In the genomic region with DNA sequence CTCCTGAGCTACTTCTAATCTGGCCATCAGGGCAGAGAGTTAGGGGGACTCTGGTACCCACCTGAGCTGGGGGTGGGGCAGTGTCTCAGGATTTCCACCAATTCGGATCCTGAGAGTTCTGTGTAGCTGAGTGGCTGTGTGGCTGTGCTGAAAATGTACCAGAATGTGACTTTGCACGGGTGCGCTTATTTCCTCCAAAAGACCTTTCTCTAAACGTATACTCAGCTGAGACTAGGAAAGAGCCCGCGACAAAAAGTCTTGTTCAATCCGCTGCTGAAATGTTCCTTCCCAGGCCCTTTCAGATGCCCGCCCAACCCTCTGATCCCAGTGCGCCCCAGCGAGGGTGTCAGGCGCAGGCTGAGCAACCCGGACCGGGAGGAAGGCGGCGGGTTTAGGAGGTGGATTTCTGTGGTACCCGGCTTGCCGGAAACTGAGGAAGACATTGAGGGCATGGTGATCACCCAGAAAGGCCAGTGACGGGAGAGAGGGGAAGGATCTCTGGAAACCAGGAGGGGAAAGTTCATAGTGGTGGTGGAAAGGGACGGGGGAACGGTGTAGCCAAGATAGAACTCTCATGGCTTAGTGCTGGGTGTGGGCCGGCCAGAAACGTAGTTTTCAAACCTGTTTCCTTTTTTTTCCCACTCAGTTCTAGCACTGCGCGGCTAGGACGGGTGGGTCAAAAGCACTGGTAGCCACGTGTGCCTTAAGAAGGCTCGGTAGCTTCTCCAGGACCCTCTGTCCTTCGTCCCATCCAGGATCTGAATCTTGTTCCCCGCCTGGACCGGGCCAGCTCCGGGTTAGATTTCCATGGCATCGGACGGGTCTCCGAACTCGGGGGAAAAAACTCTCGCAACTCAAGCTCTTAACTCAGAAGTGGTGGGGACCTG, we compare ENCODE assay signal across 7 mouse cellular contexts. TPM values are rescaled to one million over a fixed set of nuclear protein-coding genes. Genes with fewer than 3 reads are reported as not detected.
DNase-seq lines count a peak whose midpoint lies in the region; ATAC-seq and TF ChIP-seq lines count a peak whose summit lies in the region.

No protein-coding gene starts in this region.

- no peak for TF ChIP-seq POLR2A in testis, adult 2 months (IDR thresholded peaks at IDR 0.05; ENCODE audit: control insufficient read depth, low read depth, low read length)

- DNase-seq in testis, postnatal 14 days (ENCODE audit: low spot score): no peak
- DNase-seq in stomach, postnatal 0 days (ENCODE audit: low spot score): no peak
- DNase-seq in frontal cortex, postnatal 25 days (ENCODE audit: low spot score in 2 of 2): no peak
- no peak for DNase-seq in spleen, postnatal 14 days (ENCODE audit: low spot score in 2 of 2)

- peak overlapping the region; percentile 46 for H3K4me2 ChIP-seq in forebrain, embryonic 12.5 days
- H3K4me2 ChIP-seq in limb, embryonic 15.5 days: peak overlapping the region; percentile 68
- peak overlapping the region; percentile 57 for H3K4me2 ChIP-seq in stomach, postnatal 0 days (replicated peaks; ENCODE audit: low read depth)

- 1% methylated on average over 36 of the region's 36 CpGs for WGBS in forebrain, embryonic 12.5 days
- WGBS in limb, embryonic 15.5 days: 2% methylated on average over 36 of the region's 36 CpGs
- 3% methylated on average over 36 of the region's 36 CpGs for WGBS in stomach, postnatal 0 days

- H3K4me1 ChIP-seq in testis, adult 2 months (ENCODE audit: control insufficient read depth, insufficient read depth, low read length): peaks cover 8% of the 10 kb centered on the region
- H3K4me1 ChIP-seq in forebrain, embryonic 12.5 days: peaks cover 26% of the 10 kb centered on the region
- H3K4me1 ChIP-seq in limb, embryonic 15.5 days: peaks cover 44% of the 10 kb centered on the region
- peaks cover 2% of the 10 kb centered on the region; the same call in 1 of the 2 replicates for H3K4me1 ChIP-seq in stomach, postnatal 0 days (replicated peaks; ENCODE audit: control insufficient read depth, insufficient read depth)

- TF ChIP-seq EP300 in stomach, postnatal 0 days (optimal IDR thresholded peaks at IDR 0.05): no peak

- H3K36me3 ChIP-seq in testis, adult 2 months (ENCODE audit: control insufficient read depth, insufficient read depth, low read length): no peaks in the 10 kb centered on the region
- no peaks in the 10 kb centered on the region for H3K36me3 ChIP-seq in forebrain, embryonic 12.5 days (replicated peaks)
- no peaks in the 10 kb centered on the region for H3K36me3 ChIP-seq in limb, embryonic 15.5 days
- H3K36me3 ChIP-seq in stomach, postnatal 0 days (ENCODE audit: control insufficient read depth, insufficient read depth, low read length): no peaks in the 10 kb centered on the region

- H3K27me3 ChIP-seq in testis, adult 2 months (ENCODE audit: control insufficient read depth, insufficient read depth, low read length): peaks cover 3% of the 10 kb centered on the region
- peaks cover 95% of the 10 kb centered on the region for H3K27me3 ChIP-seq in forebrain, embryonic 12.5 days
- peaks cover 84% of the 10 kb centered on the region for H3K27me3 ChIP-seq in limb, embryonic 15.5 days
- H3K27me3 ChIP-seq in stomach, postnatal 0 days (ENCODE audit: control insufficient read depth, insufficient read depth, low read length): peaks cover 5% of the 10 kb centered on the region; the same call in 1 of the 2 replicates

- peak overlapping the region; percentile 17 for H3K4me3 ChIP-seq in testis, adult 2 months (ENCODE audit: control insufficient read depth, low read depth, low read length)
- peak overlapping the region; percentile 32 for H3K4me3 ChIP-seq in forebrain, embryonic 12.5 days (replicated peaks)
- peak overlapping the region; percentile 40 for H3K4me3 ChIP-seq in limb, embryonic 15.5 days
- H3K4me3 ChIP-seq in stomach, postnatal 0 days (ENCODE audit: low read depth, low read length): peak overlapping the region; percentile 45

- no peak overlapping the region for H3K27ac ChIP-seq in testis, adult 2 months (ENCODE audit: control insufficient read depth, insufficient read depth, low read depth, low read length)
- no peak overlapping the region for H3K27ac ChIP-seq in forebrain, embryonic 12.5 days
- no peak overlapping the region for H3K27ac ChIP-seq in limb, embryonic 15.5 days
- H3K27ac ChIP-seq in stomach, postnatal 0 days (replicated peaks): no peak overlapping the region; the same call in 1 of the 2 replicates

- no peak for ATAC-seq in forebrain, embryonic 12.5 days (ENCODE audit: low FRiP score)
- ATAC-seq in limb, embryonic 15.5 days (ENCODE audit: insufficient number of reproducible peaks, low FRiP score, low TSS enrichment, low read depth): no peak
- no peak for ATAC-seq in stomach, postnatal 0 days (ENCODE audit: low FRiP score, low TSS enrichment)

- no peaks in the 10 kb centered on the region for H3K9me3 ChIP-seq in forebrain, embryonic 12.5 days
- no peaks in the 10 kb centered on the region for H3K9me3 ChIP-seq in limb, embryonic 15.5 days
- H3K9me3 ChIP-seq in stomach, postnatal 0 days (ENCODE audit: control insufficient read depth, low read length): no peaks in the 10 kb centered on the region

- no peak overlapping the region for H3K9ac ChIP-seq in forebrain, embryonic 12.5 days
- H3K9ac ChIP-seq in limb, embryonic 15.5 days: peak overlapping the region; percentile 24; the same call in 1 of the 2 replicates
- H3K9ac ChIP-seq in stomach, postnatal 0 days (ENCODE audit: low read length): peak overlapping the region; percentile 61; the same call in 1 of the 2 replicates

- TF ChIP-seq CTCF in testis, adult 2 months (IDR thresholded peaks at IDR 0.05; ENCODE audit: control insufficient read depth, insufficient read depth, insufficient replicate concordance, low read depth, low read length): no peak
- TF ChIP-seq CTCF in stomach, postnatal 0 days (IDR thresholded peaks at IDR 0.05; ENCODE audit: low read depth): no peak

RNA-seq across cellular contexts. Expression of gene Sp6, which starts 4.7 kb away (rescaled TPM):
- 0.22 and 0.32 TPM in 2 replicates for polyA plus RNA-seq in testis, adult 2 months (2012; rRNA removed)
- polyA plus RNA-seq in forebrain, embryonic 12.5 days (2016; fragmentation: Nextera tagmentation; extraction: Ambion mirVana): 0.26 and 0.51 TPM in 2 replicates
- 27.1 and 30.4 TPM in 2 replicates for polyA plus RNA-seq in limb, embryonic 15.5 days (2015; fragmentation: Nextera tagmentation; extraction: Ambion mirVana)
- polyA plus RNA-seq in stomach, postnatal 0 days (2015; fragmentation: Nextera tagmentation; extraction: Ambion mirVana): 21.2 and 22.0 TPM in 2 replicates

RNA-seq across cellular contexts. Expression of gene Scrn2, which starts 11.8 kb away (rescaled TPM):
- polyA plus RNA-seq in testis, adult 2 months (2012; rRNA removed): 8.9 and 9.4 TPM in 2 replicates
- polyA plus RNA-seq in forebrain, embryonic 12.5 days (2016; fragmentation: Nextera tagmentation; extraction: Ambion mirVana): 26.0 and 28.0 TPM in 2 replicates
- 22.7 and 23.8 TPM in 2 replicates for polyA plus RNA-seq in limb, embryonic 15.5 days (2015; fragmentation: Nextera tagmentation; extraction: Ambion mirVana)
- polyA plus RNA-seq in stomach, postnatal 0 days (2015; fragmentation: Nextera tagmentation; extraction: Ambion mirVana): 11.8 and 12.5 TPM in 2 replicates

RNA-seq across cellular contexts. Expression of gene Lrrc46, which starts 23.3 kb away (rescaled TPM):
- polyA plus RNA-seq in testis, adult 2 months (2012; rRNA removed): 795 and 824 TPM in 2 replicates
- 2.3 and 3.2 TPM in 2 replicates for polyA plus RNA-seq in forebrain, embryonic 12.5 days (2016; fragmentation: Nextera tagmentation; extraction: Ambion mirVana)
- polyA plus RNA-seq in limb, embryonic 15.5 days (2015; fragmentation: Nextera tagmentation; extraction: Ambion mirVana): 0.54 and 0.65 TPM in 2 replicates
- polyA plus RNA-seq in stomach, postnatal 0 days (2015; fragmentation: Nextera tagmentation; extraction: Ambion mirVana): 0.36 and 0.45 TPM in 2 replicates

RNA-seq across cellular contexts. Expression of gene Mrpl10, which starts 23.4 kb away (rescaled TPM):
- polyA plus RNA-seq in testis, adult 2 months (2012; rRNA removed): 41.7 and 47.6 TPM in 2 replicates
- polyA plus RNA-seq in forebrain, embryonic 12.5 days (2016; fragmentation: Nextera tagmentation; extraction: Ambion mirVana): 64.0 and 65.8 TPM in 2 replicates
- 79.5 and 84.7 TPM in 2 replicates for polyA plus RNA-seq in limb, embryonic 15.5 days (2015; fragmentation: Nextera tagmentation; extraction: Ambion mirVana)
- 56.3 and 60.8 TPM in 2 replicates for polyA plus RNA-seq in stomach, postnatal 0 days (2015; fragmentation: Nextera tagmentation; extraction: Ambion mirVana)

RNA-seq across cellular contexts. Expression of gene Osbpl7, which starts 32.5 kb away (rescaled TPM):
- 75.7 and 82.3 TPM in 2 replicates for polyA plus RNA-seq in testis, adult 2 months (2012; rRNA removed)
- polyA plus RNA-seq in forebrain, embryonic 12.5 days (2016; fragmentation: Nextera tagmentation; extraction: Ambion mirVana): 8.2 and 8.7 TPM in 2 replicates
- polyA plus RNA-seq in limb, embryonic 15.5 days (2015; fragmentation: Nextera tagmentation; extraction: Ambion mirVana): 8.9 and 9.9 TPM in 2 replicates
- polyA plus RNA-seq in stomach, postnatal 0 days (2015; fragmentation: Nextera tagmentation; extraction: Ambion mirVana): 7.5 and 8.6 TPM in 2 replicates

Comparison
In these comparisons a context has a peak if more than half of its experiments do, and no peak if none do; other contexts are left out.
1. RNA of gene Sp6, which starts 4.7 kb away (polyA plus RNA-seq): 27.1 to 30.4 TPM in limb, embryonic 15.5 days and 21.2 to 22.0 TPM in stomach, postnatal 0 days; 0.26 to 0.51 TPM in forebrain, embryonic 12.5 days and 0.22 to 0.32 TPM in testis, adult 2 months; every median in the first group is over 10 times any median in the second.
2. RNA of gene Lrrc46, which starts 23.3 kb away (polyA plus RNA-seq): 795 to 824 TPM in testis, adult 2 months; 2.3 to 3.2 TPM in forebrain, embryonic 12.5 days, 0.54 to 0.65 TPM in limb, embryonic 15.5 days and 0.36 to 0.45 TPM in stomach, postnatal 0 days; every median in the first group is over 100 times any median in the second.
3. Peak in every context shown above with its lines, with median percentiles within 50 percentile points of each other: H3K4me3 ChIP-seq and H3K4me2 ChIP-seq.